Mouse (Mus musculus) midbrain, postnatal 0 days (tissue): ENCODE data around the gene Atrx. TPM values are rescaled to one million over a fixed set of nuclear protein-coding genes. Genes with fewer than 3 reads are reported as not detected.

ENCODE experiments used
- ATAC-seq: fragments of 200-750 bp; cut with Nextera tagmentation; 2 replicates; pipeline ENCODE4 v1.8.0; 2017; ENCODE audit warnings: moderate number of reproducible peaks, mild to moderate bottlenecking, moderate TSS enrichment, moderate library complexity; ENCODE audit not compliant: low FRiP score
- DNase-seq: peaks from one replicate; pipeline ENCODE4 v3.0.0-alpha.2; 2015; ENCODE audit warnings: low spot score
- H3K27ac ChIP-seq: fragments of 300-500 bp; sonication (generic); 2 replicates; pipeline ENCODE4 v1.5.1; 2014; ENCODE audit warnings: low read depth, mild to moderate bottlenecking, low read length, mixed read lengths
- H3K27me3 ChIP-seq: fragments of 300-500 bp; sonication (generic); 2 replicates; pipeline ENCODE4 v1.6.1; 2014; ENCODE audit warnings: low read length, control low read depth, mixed read lengths; ENCODE audit not compliant: insufficient read depth
- H3K36me3 ChIP-seq: fragments of 300-500 bp; sonication (generic); 2 replicates; pipeline ENCODE4 v1.6.1; 2014; ENCODE audit warnings: low read length, control low read depth, mixed read lengths; ENCODE audit not compliant: insufficient read depth
- H3K4me1 ChIP-seq: fragments of 300-500 bp; sonication (generic); 2 replicates; pipeline ENCODE4 v1.6.1; 2014; ENCODE audit warnings: mild to moderate bottlenecking, control low read depth, antibody characterized with exemption, low read length, mixed read lengths; ENCODE audit not compliant: insufficient read depth
- H3K4me2 ChIP-seq: fragments of 300-500 bp; sonication (generic); 2 replicates; pipeline ENCODE4 v1.6.1; 2014; ENCODE audit warnings: low read depth, mild to moderate bottlenecking, low read length, mixed read lengths; ENCODE audit not compliant: poor library complexity, severe bottlenecking
- H3K4me3 ChIP-seq: fragments of 300-500 bp; sonication (generic); 2 replicates; pipeline ENCODE4 v1.5.1; 2014; ENCODE audit warnings: low read depth, mild to moderate bottlenecking, low read length, moderate library complexity
- H3K9ac ChIP-seq: fragments of 300-500 bp; sonication (generic); replicated peaks from 2 replicates; pipeline ENCODE4 v1.6.1; 2014; ENCODE audit warnings: mild to moderate bottlenecking, low read length, moderate library complexity, mixed read lengths; ENCODE audit not compliant: poor library complexity, severe bottlenecking
- H3K9me3 ChIP-seq: fragments of 300-500 bp; sonication (generic); 2 replicates; pipeline ENCODE4 v1.6.1; 2016; ENCODE audit warnings: low read length, control low read depth
- CTCF ChIP-seq: IDR thresholded peaks from 2 replicates; pipeline ENCODE4 v1.5.1; 2016; ENCODE audit warnings: antibody characterized with exemption, mild to moderate bottlenecking
- WGBS: fragments of 180-500 bp; shearing (Covaris S2); extraction: QIAGEN DNeasy Blood & Tissue Kit; methylation state at CpG from one replicate; pipeline ENCODE4 v1.1.7; 2014; 5-methylcytosine and 5-hydroxymethylcytosine counted together
- polyA plus RNA-seq: library from polyadenylated mRNA; unstranded; fragments of >200 nt; fragmentation: Nextera tagmentation; extraction: Ambion mirVana; gene quantifications from 2 replicates; pipeline ENCODE4 v1.2.1, GENCODE M21; 2015
- total RNA-seq: library from RNA; depleted of rRNA; stranded (reverse); fragments of >200 nt; gene quantifications from 2 replicates; pipeline ENCODE4 v1.2.3, GENCODE M21; 2014; rRNA removed

Atrx gene
- total and polyA plus RNA-seq, 2 experiments from 2014 or later, result 238 to 295 TPM

- Histone ChIP-seq H3K9me3 (no peaks in the 10 kb centered on the region), H3K27ac (no peak overlapping the region), H3K36me3 (no peaks in the 10 kb centered on the region), H3K4me3 (peak overlapping the region; percentile 43), H3K4me1 (no peaks in the 10 kb centered on the region), H3K27me3 (peaks cover 25% of the 10 kb centered on the region), H3K9ac (no peak overlapping the region), H3K4me2 (peak overlapping the region; percentile 63)
- ATAC-seq (peak; percentile 20; the same call in 1 of the 2 replicates), DNase-seq (no peak)
- WGBS, result 18% methylated on average over 35 of the region's 36 CpGs
- TF ChIP-seq CTCF, result no peak
Measured at GRCm38 (mm10) chrX:105765005-105765706, 164.0 kb downstream of the Atrx start.

DNA sequence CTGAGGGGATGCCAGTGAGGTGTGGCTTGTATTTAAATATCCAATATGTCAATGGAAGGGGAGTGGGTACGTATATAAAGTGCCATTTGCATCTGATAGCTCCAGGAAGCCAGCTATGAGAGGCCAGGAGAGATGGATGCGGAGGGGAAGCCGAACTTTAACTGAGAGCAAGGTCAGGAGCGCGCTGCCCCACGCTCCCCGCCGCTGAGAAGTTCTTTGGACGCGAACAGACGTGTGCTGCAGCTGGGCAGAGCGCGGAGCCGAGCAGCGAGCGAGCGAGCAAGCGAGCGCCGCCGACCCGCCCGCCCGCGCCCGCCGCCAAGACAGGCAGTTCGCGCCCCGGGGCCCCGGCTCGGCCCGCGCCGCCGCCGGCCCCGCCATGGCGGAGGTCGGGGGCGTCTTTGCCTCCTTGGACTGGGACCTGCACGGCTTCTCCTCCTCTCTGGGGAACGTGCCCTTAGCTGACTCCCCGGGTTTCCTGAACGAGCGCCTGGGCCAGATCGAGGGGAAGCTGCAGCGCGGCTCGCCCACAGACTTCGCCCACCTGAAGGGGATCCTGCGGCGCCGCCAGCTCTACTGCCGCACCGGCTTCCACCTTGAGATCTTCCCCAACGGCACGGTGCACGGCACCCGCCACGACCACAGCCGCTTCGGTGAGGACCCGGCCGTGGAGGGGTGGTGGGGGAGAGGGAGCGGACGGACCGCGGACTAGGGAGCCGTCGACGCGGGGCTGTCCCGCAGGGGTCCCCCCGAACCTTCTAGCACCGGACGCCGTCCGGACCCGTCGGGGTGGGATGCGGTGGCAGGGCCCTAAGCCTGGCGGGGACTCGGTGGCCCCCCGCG, 164.8 kb downstream of the Atrx start, which contains the start of gene Fgf16:
Gene Fgf16 (plus strand): TSS at position 118 of the 843 bp plus-strand sequence.
- no peak for TF ChIP-seq CTCF
- H3K4me2 ChIP-seq, result peak within 1 kb of the TSS; percentile 63
- H3K9me3 ChIP-seq, result no peaks in the 10 kb centered on the region
- 0 out of 2 replicates have a peak within 1 kb of the TSS, but pooled peaks have one; percentile 13 for H3K9ac ChIP-seq
- H3K27me3 ChIP-seq, result peaks cover 25% of the 10 kb centered on the region
- peak within 1 kb of the TSS; percentile 43 for H3K4me3 ChIP-seq
- DNase-seq, result no peak
- 21% methylated on average over 44 of the region's 86 CpGs for WGBS
- no peaks in the 10 kb centered on the region for H3K4me1 ChIP-seq
- no peak within 1 kb of the TSS for H3K27ac ChIP-seq
- no peaks in the 10 kb centered on the region for H3K36me3 ChIP-seq
- peak; percentile 41; the same call in 1 of the 2 replicates for ATAC-seq

DNA sequence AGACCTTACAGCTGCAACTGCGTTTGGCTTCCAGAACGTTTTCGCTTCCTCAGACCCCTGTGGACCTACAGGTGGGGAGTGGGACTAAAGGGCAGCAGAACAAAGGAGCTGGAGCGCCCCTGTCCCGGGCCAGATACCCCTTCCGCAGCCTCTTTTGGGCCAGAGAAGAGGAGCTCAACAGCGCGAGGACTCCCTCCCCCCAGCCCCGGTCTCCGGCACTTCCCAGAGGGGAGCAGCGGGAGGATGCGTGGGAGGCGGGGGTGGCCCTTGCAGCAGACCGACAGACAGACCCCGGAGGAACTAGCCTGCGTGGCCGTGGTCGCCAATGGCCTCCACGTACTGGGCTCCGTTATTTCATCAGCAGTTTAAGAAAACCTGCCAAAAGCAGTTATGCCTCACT, 165.6 kb downstream of the Atrx start:
- Histone ChIP-seq H3K4me1 (no peaks in the 10 kb centered on the region), H3K36me3 (no peaks in the 10 kb centered on the region), H3K9me3 (no peaks in the 10 kb centered on the region), H3K4me3 (peak overlapping the region; percentile 43), H3K27me3 (peaks cover 25% of the 10 kb centered on the region), H3K9ac (0 out of 2 replicates have a peak overlapping the region, but pooled peaks have one; percentile 13), H3K27ac (no peak overlapping the region), H3K4me2 (peak overlapping the region; percentile 63)
- DNase-seq (no peak), ATAC-seq (peak; percentile 52)
- 22% methylated on average over 19 of the region's 20 CpGs for WGBS
- TF ChIP-seq CTCF, result no peak

- H3K9me3 ChIP-seq, result no peaks in the 10 kb centered on the region
- peaks cover 25% of the 10 kb centered on the region for H3K27me3 ChIP-seq
- no peaks in the 10 kb centered on the region for H3K4me1 ChIP-seq
- peak; percentile 45 for TF ChIP-seq CTCF
- H3K4me2 ChIP-seq, result peak overlapping the region; percentile 63
- H3K27ac ChIP-seq, result no peak overlapping the region
- H3K36me3 ChIP-seq, result no peaks in the 10 kb centered on the region
- H3K9ac ChIP-seq, result no peak overlapping the region
- ATAC-seq (0 out of 2 replicates have a peak, but pooled peaks have one; percentile 8), DNase-seq (peak; percentile 17)
- 13% methylated on average over 19 of the region's 23 CpGs for WGBS
- H3K4me3 ChIP-seq, result peak overlapping the region; percentile 43
Measured at GRCm38 (mm10) chrX:105762847-105763527, 166.2 kb downstream of the Atrx start.

Other genes starting within 250 kb of the Atrx start
- gene Fgf16, start 165.1 kb downstream of the Atrx start, total RNA-seq, result not detected in 2 replicates
- 0.12 and 0.20 TPM in 2 replicates for gene Fgf16, start 165.1 kb downstream of the Atrx start, polyA plus RNA-seq
- gene Magt1, start 82.5 kb upstream of the Atrx start, total RNA-seq, result 16.5 and 23.6 TPM in 2 replicates
- 14.5 and 14.8 TPM in 2 replicates for gene Magt1, start 82.5 kb upstream of the Atrx start, polyA plus RNA-seq
- 205 and 219 TPM in 2 replicates for gene Cox7b, start 86.3 kb upstream of the Atrx start, total RNA-seq
- 481 and 513 TPM in 2 replicates for gene Cox7b, start 86.3 kb upstream of the Atrx start, polyA plus RNA-seq
- gene Atp7a, start 97.9 kb upstream of the Atrx start, total RNA-seq, result 10.0 and 12.2 TPM in 2 replicates
- gene Atp7a, start 97.9 kb upstream of the Atrx start, polyA plus RNA-seq, result 6.8 and 7.0 TPM in 2 replicates
- 0.71 and 1.0 TPM in 2 replicates for gene Tlr13, start 213.8 kb upstream of the Atrx start, total RNA-seq
- gene Tlr13, start 213.8 kb upstream of the Atrx start, polyA plus RNA-seq, result 0.33 and 0.35 TPM in 2 replicates